Mouse (Mus musculus): ENCODE measurements around the gene St6galnac3.

DNA sequence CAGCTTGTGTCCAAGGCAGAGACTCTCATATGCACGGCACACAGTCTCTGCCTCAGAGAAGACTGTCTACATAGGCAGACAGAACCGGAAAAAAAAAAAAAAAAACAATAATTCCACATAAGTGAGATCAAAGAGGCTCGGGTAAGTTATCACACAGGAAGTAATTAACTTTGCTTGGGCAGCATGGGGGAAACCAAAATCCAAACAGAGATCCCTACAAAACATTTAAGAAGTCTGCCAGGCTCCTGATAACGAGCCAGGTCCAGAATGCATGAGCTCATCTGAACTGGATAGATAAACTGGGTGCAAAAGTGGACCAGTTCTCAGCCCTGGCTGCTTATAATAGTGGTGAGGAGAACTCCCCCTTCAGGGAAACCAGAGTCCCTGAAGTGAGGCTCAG is 484.6 kb downstream of the St6galnac3 start:
- TF ChIP-seq POLR2A (IDR thresholded peaks at IDR 0.05; ENCODE audit: borderline replicate concordance, extremely low read depth, insufficient read depth, insufficient read length, poor library complexity, severe bottlenecking) (no peak), CTCF (IDR thresholded peaks at IDR 0.05; ENCODE audit: borderline replicate concordance, extremely low read depth, insufficient read depth, insufficient read length) (no peak)
